Mouse (Mus musculus) left cerebral cortex, adult 11 months (tissue): ENCODE data around the gene Tmem35b.

Experiments used
- DNase-seq: peaks from one replicate; pipeline ENCODE4 v3.0.0; 2022; ENCODE audit warnings: low spot score

Gene Tmem35b

DNA sequence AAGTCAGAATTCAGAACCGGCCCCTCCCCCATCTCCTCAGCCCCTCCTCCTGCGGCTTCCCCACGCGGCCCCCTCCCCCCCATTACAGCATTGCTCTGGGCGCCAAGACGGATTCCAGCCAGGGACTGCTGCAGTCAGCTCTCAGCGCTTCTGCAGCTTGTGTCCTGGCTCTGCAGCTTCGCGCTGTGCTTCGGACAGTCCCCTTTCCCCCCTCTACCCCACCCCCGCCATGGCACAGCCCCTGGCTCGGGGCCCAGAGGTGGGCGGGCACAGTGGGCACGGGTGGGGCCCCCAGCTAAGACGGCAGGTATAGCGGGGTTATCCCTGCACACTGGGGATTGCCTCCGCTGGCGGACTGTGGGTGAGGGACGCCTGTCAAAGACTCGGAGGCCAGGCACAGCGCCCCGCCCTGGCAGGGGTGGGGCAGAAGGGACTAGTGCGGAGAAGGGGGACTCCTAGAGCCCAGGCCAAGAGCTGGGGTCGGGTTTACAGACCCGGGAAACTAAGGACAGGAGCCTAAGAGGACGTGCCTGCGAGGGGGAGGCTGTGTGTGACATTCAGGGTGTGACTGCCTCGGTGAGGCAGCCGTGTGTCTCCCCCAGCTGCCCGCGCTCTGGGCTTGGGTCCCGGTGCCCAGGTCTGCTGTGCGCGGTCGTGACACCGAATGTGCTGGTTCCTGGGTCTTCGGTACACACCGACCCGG lies 44.9 kb downstream of the Tmem35b start:
- DNase-seq: no peak

- no peak for DNase-seq
Observed at GRCm38 (mm10) chr4:127168914-127169345, 45.4 kb downstream of the Tmem35b start, which contains the start of gene Dlgap3. Dlgap3 (plus strand) TSS chr4:127169204.

DNA sequence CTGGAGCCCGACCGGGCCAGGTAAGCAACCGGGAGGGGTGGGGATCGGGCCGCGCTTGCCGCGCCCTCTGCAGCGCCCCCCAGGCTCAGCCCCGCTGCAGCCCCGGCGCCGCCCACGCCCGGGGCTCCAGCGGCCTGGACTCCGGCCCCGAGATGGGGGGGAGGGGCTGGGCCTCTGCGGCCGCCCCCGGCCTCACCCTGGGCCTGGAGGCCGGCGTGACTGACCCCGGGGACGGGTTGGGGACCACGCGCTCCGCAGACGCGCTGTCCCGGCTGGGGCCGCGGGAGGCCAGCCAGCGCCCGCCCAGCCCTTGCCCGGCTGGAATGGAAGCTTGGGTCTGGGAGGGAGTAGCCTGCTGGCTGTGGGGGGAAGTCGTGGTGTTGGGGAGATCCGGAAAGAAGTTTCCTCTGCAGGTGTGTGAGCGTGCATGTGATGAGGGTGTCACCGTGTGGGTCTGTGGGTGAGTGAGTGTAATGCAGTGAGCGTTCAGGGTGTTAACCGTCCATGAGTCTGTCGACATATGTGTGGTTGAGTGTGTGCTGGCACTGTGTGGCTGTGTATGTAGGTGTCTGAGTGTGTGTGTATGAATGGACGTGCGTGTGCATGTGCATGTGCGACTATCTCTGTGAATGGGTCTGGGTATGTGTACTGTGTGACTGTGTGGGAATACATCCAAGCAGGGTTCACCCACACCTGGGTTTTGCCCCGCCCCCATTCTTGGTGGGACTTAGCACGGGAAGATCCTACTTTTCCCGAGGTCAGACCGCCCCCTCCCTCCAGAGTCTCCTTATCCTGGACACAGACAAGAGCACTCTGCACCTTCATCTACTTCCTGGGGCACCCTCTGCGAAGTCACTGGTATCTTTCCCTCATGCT lies 46.1 kb downstream of the Tmem35b start:
- no peak for DNase-seq

GRCm38 (mm10) chr4:127170866-127171265 lies 47.4 kb downstream of the Tmem35b start:
- DNase-seq: no peak

DNA sequence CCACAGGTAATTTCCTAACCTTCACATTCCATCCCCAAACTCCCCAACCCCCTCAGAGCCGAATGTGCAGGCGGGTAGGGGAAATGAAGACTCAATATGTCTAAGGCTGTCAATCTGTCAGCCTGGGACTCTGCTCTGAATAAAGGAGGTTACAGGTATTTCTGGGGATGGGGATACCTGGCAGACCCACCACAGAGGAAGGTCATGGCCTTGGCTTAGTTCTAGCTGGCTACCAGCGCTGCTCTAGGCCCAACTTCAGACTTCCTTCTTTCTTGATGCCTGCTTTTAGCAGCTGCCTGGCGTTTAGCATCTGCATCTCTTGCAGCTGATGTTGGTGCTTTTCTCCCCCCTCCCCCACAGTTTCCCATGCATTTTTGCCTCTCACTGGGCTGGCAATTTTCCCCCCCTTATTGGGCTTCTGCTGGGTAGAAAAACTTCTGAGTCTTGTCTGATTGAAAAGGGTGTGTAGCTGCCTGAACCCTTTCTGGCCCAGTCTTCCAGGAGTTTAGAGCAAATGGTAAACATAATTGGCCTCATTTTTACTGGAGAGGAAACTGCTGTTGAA lies 47.9 kb downstream of the Tmem35b start:
- no peak for DNase-seq

DNA sequence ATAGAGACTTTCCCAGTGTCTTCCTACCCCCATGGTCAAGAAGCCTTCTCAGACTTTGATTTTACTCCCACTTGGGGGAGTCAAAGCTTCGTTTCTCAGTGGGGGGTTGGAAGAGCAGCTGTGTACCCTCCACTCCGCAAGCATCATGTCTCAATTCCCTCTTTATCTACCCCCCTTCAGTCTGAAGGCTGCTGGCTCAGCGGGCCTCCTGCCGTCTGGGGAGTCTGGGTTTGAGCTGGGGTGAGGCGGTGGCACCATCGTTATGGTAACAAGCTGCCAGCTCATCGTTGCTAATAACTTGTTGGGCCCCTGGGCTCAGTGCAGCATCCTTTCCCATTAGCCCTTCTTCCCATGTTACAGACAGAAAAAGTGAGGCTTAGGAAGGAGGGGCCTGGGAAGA lies 48.6 kb downstream of the Tmem35b start:
- no peak for DNase-seq

GRCm38 (mm10) chr4:127172614-127173013 lies 49.1 kb downstream of the Tmem35b start:
- DNase-seq: no peak

GRCm38 (mm10) chr4:127173461-127173860 lies 50.0 kb downstream of the Tmem35b start:
- DNase-seq: no peak

DNA sequence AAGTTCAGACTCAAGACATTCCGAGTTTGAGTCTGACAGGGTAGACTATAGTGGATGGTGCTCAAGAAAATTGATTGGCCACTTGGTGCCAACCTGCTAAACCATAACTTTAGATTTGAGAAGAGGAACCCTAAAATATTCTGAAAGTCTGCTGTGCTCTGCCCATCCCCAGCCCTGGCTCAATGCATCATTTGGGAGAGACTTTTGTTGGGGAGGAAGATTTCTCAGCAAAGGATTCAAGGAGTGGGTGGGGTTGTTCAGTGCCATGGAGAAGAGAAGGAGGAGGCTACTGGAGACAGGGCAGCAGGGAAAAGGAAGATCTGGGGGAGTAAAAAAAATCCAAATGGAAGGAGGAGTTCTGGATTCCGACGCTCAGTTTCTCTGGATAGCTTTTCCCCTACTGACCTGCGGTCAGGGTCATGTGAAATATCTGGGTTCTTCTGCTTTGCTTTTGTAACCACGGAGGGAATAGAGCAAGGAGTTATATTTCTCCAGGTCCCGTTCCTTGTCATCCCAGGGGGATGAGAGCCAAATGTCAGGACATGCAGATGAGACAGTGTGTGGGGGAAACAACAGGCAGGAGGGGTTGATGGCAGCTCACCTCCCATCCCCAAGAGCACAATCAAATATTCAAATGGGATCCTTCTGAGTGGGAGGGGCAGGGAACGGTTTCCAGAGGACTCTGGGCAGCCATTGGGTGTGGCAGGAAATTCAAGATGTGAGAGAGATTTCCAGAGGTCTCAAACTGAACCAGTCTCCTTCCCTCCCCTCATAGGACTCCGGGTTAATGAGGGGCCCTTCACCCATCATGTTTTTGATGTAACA lies 50.8 kb downstream of the Tmem35b start:
- DNase-seq: no peak

DNA sequence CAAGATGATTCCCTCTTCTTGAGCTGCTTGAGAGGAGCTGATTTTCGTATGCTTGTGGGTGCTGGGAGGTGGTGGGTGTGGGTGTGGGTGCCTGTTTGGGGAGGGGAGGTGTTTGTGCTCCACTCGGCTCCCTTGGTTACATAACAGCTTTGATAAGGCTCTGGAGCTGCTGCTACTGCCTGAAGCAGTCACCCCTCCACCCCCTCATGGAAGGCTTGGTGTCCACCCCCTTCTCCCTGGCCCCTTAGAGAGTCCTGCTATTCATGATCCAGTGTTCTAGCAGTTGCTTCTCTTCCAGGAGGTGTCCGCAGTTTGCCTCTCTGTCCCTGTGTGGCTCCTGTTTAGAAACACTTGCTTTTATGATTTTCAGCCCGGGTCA lies 51.4 kb downstream of the Tmem35b start:
- no peak for DNase-seq

DNA sequence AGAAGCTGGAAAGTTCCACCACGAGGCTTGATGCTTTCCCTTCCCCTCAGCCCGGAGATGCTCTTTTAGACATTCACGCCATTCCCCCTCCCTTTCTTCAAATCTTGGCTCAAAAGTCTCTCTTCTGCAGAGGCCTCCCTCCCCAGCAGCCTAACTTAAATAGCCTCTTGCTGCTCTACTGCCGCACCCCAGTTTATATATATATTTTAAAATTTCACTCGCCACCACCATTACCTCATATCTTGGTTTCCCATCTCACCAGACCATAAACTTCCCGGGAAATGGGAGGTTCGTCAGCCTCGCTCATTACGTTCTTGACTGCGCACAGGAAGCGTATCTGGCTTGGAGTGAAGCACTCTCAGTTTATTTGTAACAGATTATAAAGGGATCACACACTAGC lies 54.5 kb downstream of the Tmem35b start:
- no peak for DNase-seq

- DNase-seq: no peak
Observed at GRCm38 (mm10) chr4:127178671-127179070, 55.2 kb downstream of the Tmem35b start.
